Mouse (Mus musculus): Measurements from ENCODE around the gene Megf9. TPM values are rescaled to one million over a fixed set of nuclear protein-coding genes. Genes with fewer than 3 reads are reported as not detected.

The Megf9 gene
- polyA plus RNA-seq, 1 experiment from 2014 or later: 10.3 TPM

DNA sequence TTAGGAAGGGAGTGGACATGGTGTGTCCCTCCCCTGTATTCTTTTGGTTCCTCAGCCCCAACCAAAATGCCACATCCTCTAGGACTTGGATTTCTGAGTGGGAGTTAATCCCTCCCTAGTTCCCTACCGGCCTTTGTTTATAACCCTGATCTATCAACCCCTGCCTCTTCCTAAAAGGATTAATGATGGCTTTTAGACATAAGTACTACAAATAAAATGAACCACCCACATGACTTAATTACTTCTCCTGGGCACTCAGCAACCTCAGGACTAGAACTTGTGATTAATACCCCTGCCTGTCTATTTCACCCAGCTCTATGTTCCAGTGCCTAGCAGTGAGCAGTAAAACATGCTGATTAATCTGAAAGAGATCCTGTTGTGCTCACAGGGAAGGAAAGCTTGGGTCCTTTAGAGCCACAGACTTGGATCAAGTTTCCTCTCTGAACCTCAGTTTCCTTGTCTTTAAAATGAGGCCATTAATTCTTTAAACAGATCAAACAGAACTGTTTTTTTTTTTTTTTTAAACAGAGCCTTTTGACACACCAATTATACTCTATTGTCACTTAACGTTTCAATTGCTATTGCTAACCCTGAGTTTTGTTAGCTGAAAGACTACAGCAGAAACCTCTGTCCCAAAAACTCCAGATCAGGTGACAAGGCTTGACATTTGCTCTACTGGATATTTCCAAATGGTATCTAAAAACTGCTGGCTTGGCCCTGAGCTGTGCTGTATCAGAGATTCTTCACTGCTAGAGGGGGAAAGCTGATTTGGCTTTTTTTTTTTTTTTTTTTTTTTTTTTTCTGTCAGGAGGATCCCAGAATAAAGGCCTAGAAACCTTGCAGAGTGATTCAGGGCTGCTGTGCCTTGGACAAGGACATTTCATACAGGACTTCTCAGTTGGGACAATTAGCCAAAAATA is 2.1 kb upstream of the Megf9 start:
- 6% methylated on average over 2 of the region's 2 CpGs for WGBS
- 0 out of 2 replicates have a peak overlapping the region, but pooled peaks have one; percentile 80 for H3K4me3 ChIP-seq
- no peaks in the 10 kb centered on the region for H3K27me3 ChIP-seq (ENCODE audit: low read depth, poor library complexity, severe bottlenecking)
- H3K4me1 ChIP-seq: peaks cover 33% of the 10 kb centered on the region
- no peak for DNase-seq (ENCODE audit: low spot score)
- H3K36me3 ChIP-seq: no peaks in the 10 kb centered on the region
- peak overlapping the region; percentile 99 for H3K27ac ChIP-seq
- no peaks in the 10 kb centered on the region for H3K9me3 ChIP-seq (replicated peaks)

DNA sequence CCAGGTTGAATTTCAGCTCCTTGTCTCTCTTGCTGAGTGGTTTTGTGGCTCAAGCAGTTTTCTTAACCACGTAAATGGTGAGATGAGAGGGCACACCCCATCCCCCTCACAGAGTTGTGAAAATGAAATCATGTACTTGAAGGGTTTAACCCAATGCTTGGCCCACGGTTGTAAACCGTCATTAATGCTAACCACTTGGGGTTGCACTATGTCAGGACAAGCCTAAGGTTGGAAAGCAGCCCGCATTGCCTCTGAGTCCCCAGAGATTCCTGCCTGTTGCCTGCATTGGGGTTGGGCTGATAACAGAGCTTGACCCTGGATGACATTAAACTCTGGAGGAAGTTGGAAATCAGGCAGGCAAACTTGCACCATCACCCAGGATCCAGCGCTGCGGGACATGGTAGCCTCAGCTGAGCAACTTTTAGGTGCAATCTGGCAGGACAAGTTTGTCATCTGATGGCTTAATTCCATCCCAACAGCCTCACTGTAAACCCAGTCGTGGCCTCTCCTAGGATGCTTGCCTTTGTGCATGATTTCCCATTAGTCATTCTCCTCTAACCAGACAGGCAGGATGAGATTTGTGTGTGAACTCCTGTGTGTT is 1.0 kb upstream of the Megf9 start:
- Histone ChIP-seq H3K4me3 (peak overlapping the region; percentile 80), H3K4me1 (peaks cover 33% of the 10 kb centered on the region), H3K27ac (peak overlapping the region; percentile 99), H3K36me3 (no peaks in the 10 kb centered on the region), H3K27me3 (ENCODE audit: low read depth, poor library complexity, severe bottlenecking) (no peaks in the 10 kb centered on the region), H3K9me3 (replicated peaks) (no peaks in the 10 kb centered on the region)
- DNase-seq (ENCODE audit: low spot score): peak; percentile 45
- WGBS: 28% methylated on average over 7 of the region's 7 CpGs

DNA sequence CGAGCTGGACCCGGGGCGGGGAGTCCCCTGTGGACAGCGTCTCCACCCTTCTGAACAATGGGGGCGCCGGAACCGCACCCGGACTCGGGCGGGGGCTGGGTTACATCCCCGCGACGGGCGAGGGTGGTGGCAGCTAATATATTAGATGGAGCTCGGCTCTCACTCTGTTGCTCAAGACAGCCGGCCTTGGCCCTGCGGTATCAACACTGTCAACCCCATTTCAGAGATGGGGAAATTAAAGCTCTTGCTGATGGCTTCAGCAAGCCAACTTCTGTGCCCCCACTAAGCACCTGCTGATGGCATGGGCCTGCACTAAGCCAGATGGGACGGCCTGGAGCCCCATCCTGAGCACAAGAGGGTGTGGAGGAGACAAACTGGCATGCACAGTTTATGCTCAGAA is 494 bp upstream of the Megf9 start:
- Histone ChIP-seq H3K27ac (peak overlapping the region; percentile 99), H3K4me3 (peak overlapping the region; percentile 80), H3K27me3 (ENCODE audit: low read depth, poor library complexity, severe bottlenecking) (no peaks in the 10 kb centered on the region), H3K36me3 (no peaks in the 10 kb centered on the region), H3K4me1 (peaks cover 33% of the 10 kb centered on the region), H3K9me3 (replicated peaks) (no peaks in the 10 kb centered on the region)
- no peak for DNase-seq (ENCODE audit: low spot score)
- WGBS: under 1% methylated on average over 18 of the region's 18 CpGs

DNA sequence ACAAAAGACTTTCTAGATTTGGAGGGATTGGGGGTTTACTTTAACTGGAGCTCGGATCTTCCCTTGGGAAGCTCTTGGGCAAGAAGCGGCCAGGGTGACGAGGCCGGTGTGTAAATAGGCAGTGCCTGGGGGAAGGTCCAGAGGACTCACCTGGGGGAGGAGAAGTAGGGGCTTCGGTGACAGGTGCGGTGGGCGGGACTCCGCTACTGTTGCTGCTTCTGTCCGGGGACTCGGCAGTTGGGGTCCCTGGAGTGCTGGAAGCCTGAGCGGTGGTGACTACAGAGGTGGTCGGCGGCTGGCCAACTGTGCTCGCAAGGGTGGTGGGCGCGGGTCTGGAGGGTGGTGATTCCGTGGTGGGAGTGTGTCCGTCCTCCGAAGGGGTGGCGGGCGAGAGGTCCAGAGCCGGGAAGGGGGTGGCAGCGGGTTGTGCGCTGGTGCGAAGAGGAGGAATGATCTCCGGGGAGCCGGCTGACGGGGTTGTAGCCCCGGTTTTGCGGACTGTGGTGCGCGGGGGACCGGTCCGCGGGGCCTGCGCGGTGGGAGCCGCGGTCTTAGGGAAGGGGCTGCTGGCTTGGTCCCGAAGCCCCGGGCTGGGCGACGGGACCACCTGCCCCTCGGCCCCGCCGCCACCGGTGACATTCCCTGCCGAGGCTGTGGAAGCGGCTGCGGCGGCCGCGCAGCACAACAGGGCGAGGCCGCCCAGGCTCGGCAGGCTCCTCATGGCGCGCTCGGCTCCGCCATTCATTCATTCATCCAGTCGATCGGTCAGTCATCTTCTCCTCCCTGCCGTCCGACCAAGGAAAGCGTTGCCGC is 511 bp downstream of the Megf9 start:
- Histone ChIP-seq H3K4me3 (peak overlapping the region; percentile 80), H3K4me1 (peaks cover 33% of the 10 kb centered on the region), H3K36me3 (no peaks in the 10 kb centered on the region), H3K27me3 (ENCODE audit: low read depth, poor library complexity, severe bottlenecking) (no peaks in the 10 kb centered on the region), H3K27ac (peak overlapping the region; percentile 99), H3K9me3 (replicated peaks) (no peaks in the 10 kb centered on the region)
- WGBS: under 1% methylated on average over 66 of the region's 66 CpGs
- no peak for DNase-seq (ENCODE audit: low spot score)

DNA sequence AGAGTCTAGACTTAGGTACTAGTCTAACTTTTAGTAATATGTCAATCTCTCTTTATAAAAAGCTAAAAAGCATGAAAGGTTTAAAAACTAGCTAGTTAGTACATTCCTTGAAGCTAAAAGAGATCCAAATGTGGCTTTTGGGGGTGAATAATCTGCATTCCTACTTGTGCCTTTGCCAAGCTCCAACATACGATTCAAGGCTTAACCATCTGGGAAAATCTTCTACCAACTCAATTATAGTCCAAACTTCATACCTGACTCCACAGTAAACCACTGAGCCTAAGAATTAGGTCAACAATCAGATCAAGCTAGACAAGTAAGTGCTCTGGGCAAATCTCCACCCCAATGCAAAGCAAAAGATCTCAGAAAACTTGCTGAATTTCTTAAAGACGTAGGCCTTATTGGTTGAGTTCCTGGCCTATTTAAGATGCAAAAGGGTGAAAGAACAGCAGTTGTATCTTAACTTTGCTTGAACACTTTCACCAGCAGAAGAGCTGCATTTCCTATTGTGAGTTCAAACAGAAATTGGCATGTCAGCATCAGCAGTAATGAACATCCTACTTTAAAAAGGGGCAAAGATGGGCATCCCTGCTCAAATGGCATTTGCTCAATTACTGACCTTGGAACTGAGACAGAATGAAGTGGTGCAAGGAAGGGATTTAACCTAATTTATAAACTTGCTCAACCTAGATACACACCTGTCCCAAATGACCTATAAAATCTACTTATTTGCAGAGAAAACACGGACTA is 1.6 kb downstream of the Megf9 start:
- Histone ChIP-seq H3K4me1 (peaks cover 33% of the 10 kb centered on the region), H3K4me3 (peak overlapping the region; percentile 80), H3K36me3 (no peaks in the 10 kb centered on the region), H3K9me3 (replicated peaks) (no peaks in the 10 kb centered on the region), H3K27me3 (ENCODE audit: low read depth, poor library complexity, severe bottlenecking) (no peaks in the 10 kb centered on the region), H3K27ac (peak overlapping the region; percentile 99; the same call in 1 of the 2 replicates)
- no peak for DNase-seq (ENCODE audit: low spot score)
- 73% methylated on average over 3 of the region's 3 CpGs for WGBS

DNA sequence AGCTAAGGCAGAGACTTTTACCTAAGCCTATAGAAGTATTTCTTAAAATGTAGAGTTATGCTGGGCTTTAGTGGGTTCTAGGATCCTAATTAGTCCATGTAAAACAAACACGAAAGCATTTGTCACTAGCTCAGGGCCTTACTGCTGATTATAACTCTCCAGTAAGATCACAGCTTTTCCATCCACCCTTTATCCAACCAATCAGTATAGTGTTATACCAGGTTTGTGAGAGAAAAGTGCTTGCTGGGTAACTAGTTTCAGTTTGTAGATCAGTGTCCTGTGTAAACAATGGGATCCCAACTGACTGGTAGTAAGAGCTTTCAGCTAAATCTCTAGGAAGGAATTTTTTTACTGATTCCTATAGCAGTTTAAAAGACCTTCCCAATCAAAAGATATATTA is 3.8 kb downstream of the Megf9 start:
- Histone ChIP-seq H3K4me1 (peaks cover 21% of the 10 kb centered on the region), H3K36me3 (no peaks in the 10 kb centered on the region), H3K27ac (no peak overlapping the region), H3K9me3 (replicated peaks) (no peaks in the 10 kb centered on the region), H3K27me3 (ENCODE audit: low read depth, poor library complexity, severe bottlenecking) (no peaks in the 10 kb centered on the region), H3K4me3 (no peak overlapping the region)
- 91% methylated on average over 1 of the region's 1 CpGs for whole genome bisulfite sequencing
- no peak for DNase-seq (ENCODE audit: low spot score)

DNA sequence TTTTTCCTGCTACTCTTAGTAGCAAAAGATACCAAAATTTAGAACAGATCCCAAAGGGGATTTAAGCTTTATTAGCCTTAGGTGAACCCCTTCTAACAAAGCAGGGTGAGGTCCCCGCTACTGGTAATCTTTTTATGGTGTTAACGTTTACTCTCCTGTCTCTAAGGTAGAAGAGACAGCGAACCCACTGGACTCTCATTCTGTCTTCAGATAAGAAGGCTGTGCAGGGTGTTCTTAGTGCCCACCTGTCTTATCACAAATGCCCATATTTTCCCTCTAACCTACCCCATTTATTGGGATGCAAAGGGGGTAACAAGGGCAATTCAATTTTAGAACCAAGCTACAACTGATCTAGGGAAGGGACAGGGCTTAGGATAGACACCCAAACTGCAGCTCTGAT is 6.2 kb downstream of the Megf9 start:
- 70% methylated on average over 3 of the region's 3 CpGs for WGBS
- DNase-seq (ENCODE audit: low spot score): no peak
- no peaks in the 10 kb centered on the region for H3K9me3 ChIP-seq (replicated peaks)

DNA sequence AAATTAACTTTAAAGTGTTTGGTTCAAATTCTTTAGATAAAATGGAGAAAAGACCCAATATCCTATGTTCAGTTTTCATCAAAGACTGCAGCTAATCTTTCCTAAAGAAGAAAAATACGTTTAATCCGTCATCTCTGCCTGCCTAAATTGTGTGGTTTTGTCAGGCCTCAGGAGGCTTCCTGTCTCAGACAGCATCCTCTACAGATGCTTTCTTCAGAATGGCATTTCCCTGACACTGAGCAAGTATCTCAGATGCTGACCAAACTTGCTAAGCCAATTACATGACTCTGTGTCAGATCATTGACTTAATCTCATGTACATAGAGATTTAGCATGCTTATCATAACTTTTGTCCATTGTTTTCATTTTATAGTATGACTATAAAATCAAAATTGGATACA is 11.4 kb downstream of the Megf9 start:
- H3K36me3 ChIP-seq: no peaks in the 10 kb centered on the region
- no peaks in the 10 kb centered on the region for H3K9me3 ChIP-seq (replicated peaks)
- DNase-seq (ENCODE audit: low spot score): no peak
- H3K4me1 ChIP-seq: no peaks in the 10 kb centered on the region
- WGBS: 85% methylated on average over 2 of the region's 2 CpGs
- no peak overlapping the region for H3K27ac ChIP-seq
- no peaks in the 10 kb centered on the region for H3K27me3 ChIP-seq (ENCODE audit: low read depth, poor library complexity, severe bottlenecking)
- H3K4me3 ChIP-seq: no peak overlapping the region

More for the DNA sequence above, 6.2 kb downstream of the Megf9 start:
- no peaks in the 10 kb centered on the region for H3K36me3 ChIP-seq
- H3K4me1 ChIP-seq: peaks cover 9% of the 10 kb centered on the region; the same call in 1 of the 2 replicates
- no peak overlapping the region for H3K4me3 ChIP-seq
- H3K27me3 ChIP-seq (ENCODE audit: low read depth, poor library complexity, severe bottlenecking): no peaks in the 10 kb centered on the region
- no peak overlapping the region for H3K27ac ChIP-seq

DNA sequence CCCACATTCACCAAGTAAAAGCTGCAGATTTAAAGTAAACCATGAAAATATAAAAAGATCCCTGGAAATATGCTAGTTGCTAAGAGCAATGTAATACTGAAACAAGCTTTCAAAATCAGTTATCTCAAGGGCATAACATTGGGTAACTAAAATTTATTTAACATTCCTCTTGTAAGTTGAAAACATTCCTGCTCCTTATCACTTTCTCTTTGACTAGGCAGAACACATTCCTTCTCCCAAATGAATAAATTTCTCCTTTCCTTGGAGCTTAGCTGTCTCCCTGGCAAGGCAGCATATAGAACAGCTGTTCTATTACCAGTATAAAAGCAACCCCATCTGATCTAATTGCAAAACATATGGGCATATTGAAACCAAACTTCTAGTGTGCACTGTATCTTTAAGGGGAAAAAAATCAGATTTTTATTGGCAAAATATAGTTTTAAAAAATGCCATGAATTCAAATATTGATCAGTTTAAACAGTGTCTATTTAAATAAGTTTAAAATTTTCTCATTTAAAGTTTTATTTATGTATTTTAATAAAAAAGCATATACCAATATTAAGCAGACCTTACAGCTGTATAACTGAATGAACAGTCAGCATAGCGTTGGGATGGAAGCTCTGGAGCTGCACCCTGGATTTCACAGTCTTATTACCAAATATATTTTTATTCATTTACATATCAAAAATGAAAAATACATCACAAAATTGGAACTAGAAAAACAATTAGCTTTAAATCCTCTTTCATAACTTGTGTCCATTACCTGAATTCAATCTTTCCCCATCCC is 13.1 kb downstream of the Megf9 start:
- no peaks in the 10 kb centered on the region for H3K4me1 ChIP-seq
- no peak overlapping the region for H3K4me3 ChIP-seq
- H3K9me3 ChIP-seq (replicated peaks): no peaks in the 10 kb centered on the region
- DNase-seq (ENCODE audit: low spot score): no peak
- H3K27me3 ChIP-seq (ENCODE audit: low read depth, poor library complexity, severe bottlenecking): no peaks in the 10 kb centered on the region
- 92% methylated on average over 1 of the region's 1 CpGs for WGBS
- no peaks in the 10 kb centered on the region for H3K36me3 ChIP-seq
- no peak overlapping the region for H3K27ac ChIP-seq

DNA sequence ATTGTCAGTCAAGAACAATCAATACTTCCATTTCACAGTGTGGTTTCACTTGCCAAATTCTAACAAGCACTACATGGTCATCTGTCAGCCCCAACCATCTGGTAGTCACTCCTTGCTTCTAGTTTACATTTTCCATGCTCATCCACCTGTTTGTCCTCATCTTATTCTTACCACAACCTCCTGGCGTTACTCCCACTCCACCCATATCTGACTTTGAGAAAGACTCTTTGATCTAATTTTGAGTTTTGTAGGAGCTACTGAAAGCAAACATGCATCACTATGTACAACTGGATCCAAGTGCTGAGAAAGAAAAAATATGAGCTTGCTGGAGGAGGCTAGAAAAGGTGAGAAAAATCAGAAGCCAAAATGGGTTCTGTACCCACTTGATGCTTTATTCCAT is 17.1 kb downstream of the Megf9 start:
- H3K9me3 ChIP-seq (replicated peaks): no peaks in the 10 kb centered on the region
- no peak overlapping the region for H3K4me3 ChIP-seq
- H3K36me3 ChIP-seq: no peaks in the 10 kb centered on the region
- no peak overlapping the region for H3K27ac ChIP-seq
- DNase-seq (ENCODE audit: low spot score): no peak
- no peaks in the 10 kb centered on the region for H3K27me3 ChIP-seq (ENCODE audit: low read depth, poor library complexity, severe bottlenecking)
- no peaks in the 10 kb centered on the region for H3K4me1 ChIP-seq
- 80% methylated on average over 1 of the region's 1 CpGs for WGBS

DNA sequence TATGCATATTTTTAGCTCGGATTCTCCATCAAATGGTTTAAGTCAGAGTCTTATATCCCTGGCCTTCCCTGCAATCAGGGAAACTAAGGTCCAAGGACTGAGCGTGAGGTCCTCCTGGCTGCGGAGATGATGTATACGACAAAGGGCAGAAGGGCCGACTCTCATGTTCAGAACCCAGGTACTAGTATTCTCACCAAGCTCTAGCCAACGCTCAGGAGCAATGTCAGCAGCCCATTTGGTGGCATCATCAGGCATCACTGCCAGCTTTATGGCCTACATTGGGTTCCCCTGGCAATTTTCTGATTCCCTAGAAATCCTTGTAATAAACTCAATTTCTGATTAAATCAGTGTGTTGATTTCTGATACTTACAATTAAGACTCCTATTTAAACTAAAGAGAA is 18.5 kb downstream of the Megf9 start:
- no peaks in the 10 kb centered on the region for H3K27me3 ChIP-seq (ENCODE audit: low read depth, poor library complexity, severe bottlenecking)

DNA sequence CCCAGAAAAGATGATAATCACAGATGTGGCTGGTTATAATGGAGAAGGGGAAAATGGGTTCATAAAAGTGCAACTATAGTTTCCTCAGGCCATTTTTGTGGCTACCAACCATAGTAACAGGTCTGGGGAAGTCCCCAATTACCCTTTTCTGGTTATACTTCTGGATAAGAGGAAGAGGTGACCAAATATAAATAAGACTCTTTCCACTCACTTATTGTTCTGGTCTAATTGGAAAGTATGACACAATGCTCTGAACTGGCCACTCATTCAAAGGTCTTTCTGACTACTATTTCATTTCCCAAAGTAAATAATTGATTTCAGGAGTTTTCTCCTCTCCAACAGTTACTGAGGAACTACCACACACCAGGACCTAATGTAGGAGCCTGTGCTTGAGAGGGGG is 19.3 kb downstream of the Megf9 start:
- H3K9me3 ChIP-seq (replicated peaks): no peaks in the 10 kb centered on the region
- DNase-seq (ENCODE audit: low spot score): no peak
- H3K27me3 ChIP-seq (ENCODE audit: low read depth, poor library complexity, severe bottlenecking): no peaks in the 10 kb centered on the region
- no peak overlapping the region for H3K27ac ChIP-seq
- H3K4me1 ChIP-seq: no peaks in the 10 kb centered on the region
- no peaks in the 10 kb centered on the region for H3K36me3 ChIP-seq
- H3K4me3 ChIP-seq: no peak overlapping the region

More for the DNA sequence above, 18.5 kb downstream of the Megf9 start:
- WGBS: 92% methylated on average over 6 of the region's 6 CpGs
- H3K27ac ChIP-seq: no peak overlapping the region
- no peak for DNase-seq (ENCODE audit: low spot score)
- no peaks in the 10 kb centered on the region for H3K9me3 ChIP-seq (replicated peaks)
- no peaks in the 10 kb centered on the region for H3K4me1 ChIP-seq
- H3K4me3 ChIP-seq: no peak overlapping the region
- no peaks in the 10 kb centered on the region for H3K36me3 ChIP-seq
